Mouse (Mus musculus): Measurements from ENCODE around the gene Zfp276.

- no peak for TF ChIP-seq CTCF (IDR thresholded peaks at IDR 0.05; ENCODE audit: control insufficient read depth, insufficient read depth, insufficient read length)
- no peak for TF ChIP-seq MAX (IDR thresholded peaks at IDR 0.05)
- TF ChIP-seq CEBPB (IDR thresholded peaks at IDR 0.05; ENCODE audit: low read depth): no peak
- no peak for TF ChIP-seq MYOG (IDR thresholded peaks at IDR 0.05; ENCODE audit: control insufficient read depth, extremely low read depth, insufficient read length)
- TF ChIP-seq FOSL1 (IDR thresholded peaks at IDR 0.05; ENCODE audit: insufficient read depth, low read length, poor library complexity, severe bottlenecking): no peak
Measured at GRCm38 (mm10) chr8:123318467-123318911, 64.5 kb downstream of the Zfp276 start, which contains the start of gene Fanca.

Data from C2C12 (cell line).